ENCODE assay signal across 9 mouse cellular contexts in genomic region chr3:96289201-96289600, GRCm38 (mm10).
"Had no signal": no experiment of that assay in that cellular context is flagged by ENCODE, and none has a peak within 500 bp of the region (broad histone marks: within the 10 kb centered on the region; RNA-seq: fewer than 3 reads in every experiment).

No protein-coding gene starts in this region.

- DNase-seq: lung, adult 18-20 months; lung, embryonic 14.5 days; lung, postnatal 10 days; lung, postnatal 4 days; midbrain, embryonic 14.5 days; right cerebral cortex, postnatal 14 days; thymus, adult 2 months; thymus, postnatal 25 days; thymus, postnatal 4 days had no signal
